Mouse (Mus musculus) inflammation-experienced regulatory T-cells, adult 16 weeks (primary cell): ENCODE data around the gene Zfp784. TPM values are rescaled to one million over a fixed set of nuclear protein-coding genes. Genes with fewer than 3 reads are reported as not detected.

Source experiments
- polyA plus RNA-seq: library from polyadenylated mRNA; unstranded; fragments of 100-300 nt; shearing (Covaris generic); gene quantifications from one replicate; pipeline ENCODE4 v1.2.1, GENCODE M21; 2017

Gene Zfp784
- polyA plus RNA-seq = 4.6 TPM

DNA sequence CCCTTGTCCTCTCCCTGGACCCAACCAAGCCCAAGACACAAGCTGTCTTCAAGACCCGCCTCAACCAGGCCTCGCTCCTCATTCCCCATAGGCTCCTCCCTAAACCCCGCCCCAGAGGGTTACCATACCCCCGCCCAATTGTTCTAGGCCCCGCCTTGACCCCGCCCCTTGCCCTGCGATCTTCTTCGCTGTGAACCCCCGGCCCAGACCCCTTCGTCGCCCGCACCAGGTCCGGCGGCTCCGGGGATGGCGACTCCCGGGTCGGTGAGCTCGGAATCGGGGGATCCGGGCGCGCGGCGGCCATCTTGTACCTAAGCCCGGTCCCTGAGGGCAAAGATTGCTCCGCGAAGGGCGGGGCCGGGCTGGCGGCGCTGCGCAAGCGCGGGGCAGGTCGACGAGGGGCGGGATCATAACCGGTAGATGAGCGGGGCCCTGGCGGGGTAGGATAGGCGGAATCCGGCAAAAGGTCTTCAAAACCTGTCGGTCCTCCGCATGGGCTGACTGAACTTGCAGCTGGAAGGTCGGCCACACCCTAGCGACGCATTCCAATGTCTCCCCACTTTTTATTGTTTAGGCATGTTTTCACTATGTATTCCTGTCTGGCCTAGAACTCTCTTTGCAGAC is at the start of gene Zfp784:
Gene Zfp784, minus strand, starts transcription at position 338 of the 624 bp plus-strand sequence.

DNA sequence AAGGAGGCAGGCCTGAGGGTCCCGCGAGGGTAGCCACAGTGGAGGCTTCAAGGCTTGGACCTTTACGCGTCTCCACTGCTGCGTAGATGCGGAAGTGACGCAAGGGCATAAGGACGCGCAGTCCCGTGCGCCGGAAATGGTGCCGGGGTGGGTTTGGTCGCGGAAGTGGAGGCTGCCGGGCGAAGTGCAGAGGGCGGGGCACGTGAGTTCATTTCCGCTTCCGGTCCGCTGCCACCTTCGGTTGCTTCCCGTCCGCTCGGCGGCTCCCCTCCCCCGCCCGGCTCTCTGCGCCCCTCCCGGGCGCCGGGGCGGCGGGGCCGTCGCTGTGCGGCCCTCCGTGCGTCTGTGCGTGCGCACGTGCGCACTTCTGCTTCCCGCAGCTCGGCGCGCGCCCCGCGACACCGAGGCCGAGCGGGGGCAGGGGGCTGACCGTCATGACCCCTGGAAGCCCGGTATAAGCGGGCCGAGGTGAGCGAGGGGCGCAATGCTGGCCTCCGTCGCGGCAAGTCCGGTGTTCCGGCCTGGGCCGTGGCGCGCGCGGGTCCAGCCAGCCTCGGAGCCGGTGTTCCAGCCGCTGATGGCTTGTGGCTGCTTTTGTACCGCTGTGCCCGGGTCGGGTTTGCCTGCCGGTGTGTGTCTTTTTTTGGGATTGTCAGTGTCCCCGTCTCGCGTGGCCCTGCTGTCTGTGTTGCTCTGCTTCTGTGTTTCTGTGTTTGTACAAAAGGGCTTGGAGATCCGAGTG is 41.9 kb upstream of the Zfp784 start, which contains the start of gene Epn1:
Gene Epn1, plus strand, starts transcription at position 226 of the 742 bp plus-strand sequence.

DNA sequence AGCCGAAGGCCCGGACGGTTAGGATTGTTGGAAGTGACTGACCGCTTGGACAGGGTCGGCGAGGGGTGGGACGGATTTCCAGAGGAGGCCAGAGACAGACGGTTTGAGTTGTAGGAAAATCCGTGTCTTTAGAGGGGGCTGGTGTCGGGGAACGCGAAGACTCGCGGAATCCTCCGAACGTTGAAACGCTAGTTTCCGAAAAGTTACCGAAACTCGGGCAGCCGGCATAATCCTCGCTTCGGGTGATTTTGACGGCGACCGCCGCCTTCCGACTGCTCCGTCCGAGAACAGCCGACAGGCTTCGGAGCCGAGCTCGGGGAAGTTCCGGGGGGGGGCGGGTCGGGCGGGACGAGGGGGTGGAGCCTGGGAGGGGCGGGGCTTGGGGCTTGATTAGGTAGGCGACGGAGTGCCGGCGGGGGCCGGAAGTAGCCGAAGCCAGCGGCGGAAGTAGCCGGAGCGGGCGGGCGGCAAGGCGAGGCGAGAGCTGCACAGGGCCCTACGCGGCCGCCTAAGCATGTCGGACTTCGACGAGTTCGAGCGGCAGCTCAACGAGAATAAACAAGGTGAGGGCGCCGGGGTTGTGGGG is 23.6 kb upstream of the Zfp784 start, which contains the start of gene U2af2:
Gene U2af2, plus strand, starts transcription at position 370 of the 586 bp plus-strand sequence.

DNA sequence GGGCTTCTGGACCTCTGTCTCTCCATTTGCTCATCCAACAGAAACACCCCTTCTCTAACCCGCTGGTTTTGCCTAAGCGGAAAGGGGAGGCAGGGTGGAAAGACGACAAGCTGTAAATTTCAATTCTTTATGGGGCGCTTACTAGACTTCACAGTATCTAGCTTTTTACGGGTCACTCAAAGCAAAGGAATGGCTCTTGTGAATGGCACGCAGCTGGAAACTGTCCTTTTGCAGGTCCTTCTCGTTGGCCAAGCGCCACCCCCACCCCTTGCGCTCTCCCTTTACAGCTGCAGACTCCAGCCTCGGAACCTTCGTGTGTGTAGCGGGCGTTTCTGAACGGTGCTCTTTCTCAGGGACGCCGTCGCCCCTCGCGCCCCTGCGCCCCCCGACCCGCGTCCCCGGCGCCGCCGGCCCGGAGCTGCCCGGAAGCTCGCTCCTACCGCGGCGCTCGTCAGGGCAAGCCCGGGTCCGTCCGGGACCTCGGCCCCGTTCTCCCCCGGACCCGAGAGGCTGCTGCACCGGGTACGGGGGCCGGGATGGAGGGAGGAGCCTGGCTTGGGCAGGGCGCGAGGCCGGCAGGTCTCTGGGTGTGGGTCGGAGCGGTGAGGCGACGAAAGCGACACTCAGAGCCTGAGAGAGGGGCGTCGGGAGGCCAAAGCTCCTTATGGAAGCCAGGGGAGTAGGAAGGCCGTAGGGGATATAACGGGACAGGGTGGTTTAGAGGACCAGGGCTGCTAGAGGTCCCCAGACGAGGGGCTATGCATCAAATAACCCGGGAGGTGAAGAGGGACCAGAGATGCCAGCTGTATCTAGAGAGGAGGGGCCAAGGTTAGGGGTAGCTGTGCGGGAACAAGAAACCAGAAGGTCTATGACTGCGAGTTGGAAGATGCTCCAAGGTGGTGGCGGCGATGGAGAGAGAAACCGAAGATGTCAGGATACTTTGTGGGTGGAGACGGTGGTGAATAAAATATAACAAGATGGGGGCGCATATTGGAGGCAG is 13.2 kb upstream of the Zfp784 start, which contains the start of gene Zfp580:
Gene Zfp580, plus strand, starts transcription at position 346 of the 1,000 bp plus-strand sequence.

GRCm38 (mm10) chr7:5033818-5034217 is 4.4 kb downstream of the Zfp784 start, which contains the start of gene 4632433K11Rik:
Gene 4632433K11Rik (plus strand): TSS chr7:5034118.

DNA sequence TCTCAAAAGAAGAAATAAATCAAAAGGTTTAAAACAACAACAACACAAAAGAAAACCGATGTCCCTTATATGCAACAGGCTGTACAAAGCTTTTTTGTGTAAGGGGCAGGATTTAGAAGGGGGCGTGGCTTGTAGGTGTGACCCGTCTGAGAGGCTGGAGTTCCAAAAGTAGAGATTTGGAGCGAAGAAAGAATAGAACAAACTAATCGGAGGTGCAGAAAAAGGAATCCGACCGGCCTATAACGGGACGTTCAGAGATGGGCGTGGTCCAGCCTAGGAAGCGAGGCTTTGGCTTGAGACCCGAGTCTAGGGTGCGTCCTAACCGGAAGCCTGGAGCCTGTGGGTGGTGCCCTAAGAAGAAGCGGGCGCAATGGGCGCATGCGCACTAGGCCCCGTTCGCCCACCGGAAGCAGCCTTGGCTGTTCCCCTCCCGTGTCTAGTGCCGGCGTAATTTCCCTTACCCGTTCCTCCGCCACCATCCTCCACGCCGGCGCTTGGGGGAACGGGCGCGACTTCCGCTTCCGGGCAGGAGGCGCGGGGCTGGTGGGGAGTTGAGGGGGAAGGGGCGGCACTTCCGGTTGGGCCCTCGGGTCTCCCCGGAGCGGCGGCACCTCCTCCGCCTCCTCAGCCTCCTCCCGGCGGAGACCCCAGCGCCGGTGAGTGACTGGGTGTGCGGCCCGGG is 18.1 kb downstream of the Zfp784 start, which contains the start of the genes Zfp865 and Ccdc106:
Gene Zfp865, plus strand, starts transcription at position 377 of the 682 bp plus-strand sequence.
Gene Ccdc106, plus strand, starts transcription at position 554 of the 682 bp plus-strand sequence.

GRCm38 (mm10) chr7:5015118-5016001 is 22.9 kb downstream of the Zfp784 start, which contains the start of gene Gm44973:
Gene Gm44973 (plus strand): TSS chr7:5015496.

GRCm38 (mm10) chr7:5014251-5015117 is 23.8 kb downstream of the Zfp784 start, which contains the start of the genes Zfp524 and Fiz1:
Gene Zfp524 (plus strand): TSS chr7:5014415.
Gene Fiz1 (minus strand): TSS chr7:5014697.

GRCm38 (mm10) chr7:4996003-4996895 is 42.0 kb downstream of the Zfp784 start, which contains the start of gene Zfp579:
Gene Zfp579 (minus strand): TSS chr7:4996158.

Other genes with a start within 250 kb of the Zfp784 start
- gene Tmem238, start 248.8 kb downstream of the Zfp784 start, polyA plus RNA-seq = 0.45 TPM
- gene Rpl28, start 245.6 kb downstream of the Zfp784 start, polyA plus RNA-seq = 275 TPM
- 111 TPM for gene Ube2s, start 225.9 kb downstream of the Zfp784 start, polyA plus RNA-seq
- not detected for gene Shisa7, start 193.8 kb downstream of the Zfp784 start, polyA plus RNA-seq
- gene Isoc2b, start 168.2 kb downstream of the Zfp784 start, polyA plus RNA-seq = 46.1 TPM
- 0.68 TPM for gene Isoc2a, start 161.3 kb downstream of the Zfp784 start, polyA plus RNA-seq
- not detected for gene Gm36210, start 131.9 kb downstream of the Zfp784 start, polyA plus RNA-seq
- 0.94 TPM for gene Zfp628, start 123.2 kb downstream of the Zfp784 start, polyA plus RNA-seq
- gene Nat14, start 116.4 kb downstream of the Zfp784 start, polyA plus RNA-seq = 1.9 TPM
- gene Ssc5d, start 112.7 kb downstream of the Zfp784 start, polyA plus RNA-seq = not detected
- 0.17 TPM for gene Sbk2, start 74.0 kb downstream of the Zfp784 start, polyA plus RNA-seq
- gene Sbk3, start 67.3 kb downstream of the Zfp784 start, polyA plus RNA-seq = not detected
- gene Zfp579, start 42.3 kb downstream of the Zfp784 start, polyA plus RNA-seq = 17.6 TPM
- 36.2 TPM for gene Zfp524, start 24.0 kb downstream of the Zfp784 start, polyA plus RNA-seq
- gene Fiz1, start 23.7 kb downstream of the Zfp784 start, polyA plus RNA-seq = 45.0 TPM
- gene Gm44973, start 22.9 kb downstream of the Zfp784 start, polyA plus RNA-seq = 10.5 TPM
- 12.2 TPM for gene Zfp865, start 18.1 kb downstream of the Zfp784 start, polyA plus RNA-seq
- not detected for gene Ccdc106, start 17.9 kb downstream of the Zfp784 start, polyA plus RNA-seq
- gene 4632433K11Rik, start 4.3 kb downstream of the Zfp784 start, polyA plus RNA-seq = not detected
- 2.0 TPM for gene Zfp580, start 13.1 kb upstream of the Zfp784 start, polyA plus RNA-seq
- 109 TPM for gene U2af2, start 23.7 kb upstream of the Zfp784 start, polyA plus RNA-seq
- gene Epn1, start 41.8 kb upstream of the Zfp784 start, polyA plus RNA-seq = 12.8 TPM
- not detected for gene Rfpl4, start 78.5 kb upstream of the Zfp784 start, polyA plus RNA-seq
- gene Rasl2-9, start 87.5 kb upstream of the Zfp784 start, polyA plus RNA-seq = not detected
- gene Vmn1r55, start 111.2 kb upstream of the Zfp784 start, polyA plus RNA-seq = 0.12 TPM
- gene Vmn1r56, start 158.3 kb upstream of the Zfp784 start, polyA plus RNA-seq = not detected
- gene Vmn1r57, start 180.0 kb upstream of the Zfp784 start, polyA plus RNA-seq = not detected